Mouse (Mus musculus) macrophage (primary cell): ENCODE results near the gene D630036H23Rik. TPM values are rescaled to one million over a fixed set of nuclear protein-coding genes. Genes with fewer than 3 reads are reported as not detected.

Experiments used
- H3K27ac ChIP-seq: fragments of 350-480 bp; formaldehyde crosslinking; 2 replicates; pipeline ENCODE4 v1.9.0; 2021
- H3K36me3 ChIP-seq: fragments of 350-480 bp; formaldehyde crosslinking; 2 replicates; pipeline ENCODE4 v1.9.0; 2021; ENCODE audit errors: inconsistent target
- H3K4me3 ChIP-seq: fragments of 350-480 bp; formaldehyde crosslinking; 2 replicates; pipeline ENCODE4 v1.9.0; 2021; ENCODE audit errors: inconsistent target
- H3K79me2 ChIP-seq: fragments of 350-480 bp; formaldehyde crosslinking; 2 replicates; pipeline ENCODE4 v1.9.0; 2021; ENCODE audit errors: inconsistent target
- WGBS: methylation state at CpG from one replicate; pipeline ENCODE4 v1.1.7; 2026; ENCODE audit warnings: inconsistent platforms; ENCODE audit not compliant: missing documents; 5-methylcytosine and 5-hydroxymethylcytosine counted together
- polyA plus RNA-seq: library from polyadenylated mRNA; stranded (reverse); fragments of 250-400 nt; gene quantifications from 3 replicates; pipeline ENCODE4 v1.2.4, GENCODE M21; 2018; ENCODE audit warnings: inconsistent platforms

Gene D630036H23Rik
- polyA plus RNA-seq, 1 experiment from 2014 or later = not detected

DNA sequence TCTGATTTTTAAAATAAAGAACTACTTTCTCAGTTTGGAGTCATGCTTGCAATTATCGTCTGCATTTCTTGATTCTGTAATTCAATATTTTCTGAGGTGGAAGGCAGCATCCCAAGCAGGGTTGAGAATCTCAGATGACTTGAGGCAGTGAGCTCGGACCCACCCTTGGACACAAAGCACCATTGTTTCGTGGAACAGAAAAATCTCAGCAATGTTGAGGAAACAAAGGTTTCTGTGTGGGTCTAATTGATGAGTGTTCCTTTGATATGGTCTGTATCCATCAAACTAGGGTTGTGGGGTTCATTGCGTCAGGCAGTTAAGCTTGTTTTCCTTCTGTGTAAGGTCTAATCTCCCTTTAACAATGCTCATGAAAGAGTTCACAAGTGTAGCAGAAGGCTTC lies 37.9 kb downstream of the D630036H23Rik start:
- WGBS = 92% methylated on average over 4 of the region's 4 CpGs
- Histone ChIP-seq H3K36me3 (no peaks in the 10 kb centered on the region), H3K79me2 (no peaks in the 10 kb centered on the region), H3K4me3 (no peak overlapping the region), H3K27ac (no peak overlapping the region)

DNA sequence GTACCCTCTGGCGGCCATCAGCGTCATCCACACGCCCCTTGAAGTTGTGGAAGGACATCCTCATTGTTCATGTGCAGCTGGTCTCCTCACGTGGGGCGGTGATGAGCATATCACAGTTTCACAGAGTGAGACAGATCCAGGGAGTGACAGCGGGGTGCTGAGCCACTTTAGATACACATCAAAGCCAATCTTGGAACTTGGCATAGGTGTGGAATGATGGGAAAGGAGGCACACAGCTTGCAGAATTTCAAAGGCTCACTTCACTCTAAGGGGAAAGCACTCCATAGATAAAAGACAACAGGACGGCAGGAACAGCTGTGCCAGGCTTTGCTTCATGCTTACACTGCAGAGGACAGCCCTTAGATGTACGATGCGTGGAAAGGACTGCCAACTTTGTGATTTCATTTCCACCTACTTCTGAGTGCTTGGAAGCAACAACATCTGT lies 48.1 kb downstream of the D630036H23Rik start:
- no peaks in the 10 kb centered on the region for H3K36me3 ChIP-seq
- no peak overlapping the region for H3K27ac ChIP-seq
- no peaks in the 10 kb centered on the region for H3K79me2 ChIP-seq
- H3K4me3 ChIP-seq = no peak overlapping the region
- 87% methylated on average over 9 of the region's 9 CpGs for WGBS

DNA sequence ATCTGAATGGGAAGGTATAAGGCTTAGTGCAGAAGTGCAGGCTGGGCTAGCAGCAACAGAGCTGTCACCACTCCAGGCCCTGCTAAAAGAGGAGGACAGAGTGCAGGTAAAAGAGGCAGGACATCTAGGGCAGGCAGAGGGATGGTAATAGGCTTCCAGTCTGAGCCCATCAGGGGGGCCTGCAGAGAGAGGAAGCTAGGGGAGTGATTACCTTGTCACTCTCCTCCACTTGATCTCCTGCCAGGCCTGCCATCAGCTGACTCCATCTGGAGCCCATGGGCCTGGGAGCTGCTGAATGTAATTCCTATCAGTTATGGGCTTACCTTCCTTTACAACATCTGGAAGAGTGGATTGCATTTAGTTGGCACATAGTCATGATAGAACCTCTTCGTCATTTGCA lies 49.3 kb downstream of the D630036H23Rik start:
- no peaks in the 10 kb centered on the region for H3K79me2 ChIP-seq
- 100% methylated on average over 1 of the region's 1 CpGs for WGBS
- H3K27ac ChIP-seq = no peak overlapping the region

More for the DNA sequence above, 49.3 kb downstream of the D630036H23Rik start:
- Histone ChIP-seq H3K4me3 (no peak overlapping the region), H3K36me3 (no peaks in the 10 kb centered on the region)

Other genes with a start within 250 kb of the D630036H23Rik start
- 10.6 to 18.2 TPM (median 16.7 TPM) in 3 replicates for gene Ankmy2, start 225.1 kb downstream of the D630036H23Rik start, polyA plus RNA-seq
- 8.0 to 29.1 TPM (median 14.2 TPM) in 3 replicates for gene Bzw2, start 224.1 kb downstream of the D630036H23Rik start, polyA plus RNA-seq
- not detected in 3 replicates for gene Lrrc72, start 128.8 kb downstream of the D630036H23Rik start, polyA plus RNA-seq
- gene Sostdc1, start 68.0 kb downstream of the D630036H23Rik start, polyA plus RNA-seq = not detected in 3 replicates
- gene Ispd, start 731 bp downstream of the D630036H23Rik start, polyA plus RNA-seq = 0.82 to 1.9 TPM (median 1.4 TPM) in 3 replicates